Mouse (Mus musculus) kidney, adult 2 months (tissue): ENCODE measurements at regions not wholly inside any gene's neighbourhood (a gene's known extent, or its start where the extent isn't known, plus 50 kb on each side); places are given as distances from the start of the nearest gene placed in this dataset.

Experiments
- DNase-seq: peaks from one replicate; pipeline ENCODE4 v3.0.0; 2021
- H3K27ac ChIP-seq: fragments of 200-500 bp; 2 replicates; pipeline ENCODE4 v1.5.1; 2012; ENCODE audit warnings: low read depth, low read length, control low read depth, inconsistent platforms; ENCODE audit not compliant: insufficient read depth
- H3K27me3 ChIP-seq: fragments of 200-500 bp; replicated peaks from 2 replicates; pipeline ENCODE4 v1.6.1; 2012; ENCODE audit warnings: mild to moderate bottlenecking, moderate library complexity, low read length, inconsistent platforms; ENCODE audit not compliant: control insufficient read depth, insufficient read depth
- H3K36me3 ChIP-seq: fragments of 200-500 bp; 2 replicates; pipeline ENCODE4 v1.6.1; 2012; ENCODE audit warnings: mild to moderate bottlenecking, moderate library complexity, low read length, inconsistent platforms; ENCODE audit not compliant: control insufficient read depth, insufficient read depth
- H3K4me1 ChIP-seq: fragments of 200-500 bp; 2 replicates; pipeline ENCODE4 v1.6.1; 2011; ENCODE audit warnings: low read length; ENCODE audit not compliant: control insufficient read depth, insufficient read depth
- H3K4me3 ChIP-seq: fragments of 200-500 bp; 2 replicates; pipeline ENCODE4 v1.5.1; 2011; ENCODE audit warnings: mild to moderate bottlenecking, low read depth, low read length, control low read depth; ENCODE audit not compliant: insufficient read depth
- CTCF ChIP-seq: fragments of 200-500 bp; conservative IDR thresholded peaks from 2 replicates; pipeline ENCODE4 v1.5.1; 2011; ENCODE audit warnings: low read depth, mild to moderate bottlenecking, control low read depth, low read length, moderate library complexity, mixed read lengths; ENCODE audit not compliant: insufficient read depth, insufficient read length
- POLR2A ChIP-seq: fragments of 200-500 bp; IDR thresholded peaks from one replicate; pipeline ENCODE4 v1.6.1; 2011; ENCODE audit warnings: low read depth, low read length, control low read depth
- whole genome bisulfite sequencing: fragments of 180-500 bp; shearing (Covaris S2); methylation state at CpG from one replicate; pipeline ENCODE4 v1.1.7; 2018; 5-methylcytosine and 5-hydroxymethylcytosine counted together

DNA sequence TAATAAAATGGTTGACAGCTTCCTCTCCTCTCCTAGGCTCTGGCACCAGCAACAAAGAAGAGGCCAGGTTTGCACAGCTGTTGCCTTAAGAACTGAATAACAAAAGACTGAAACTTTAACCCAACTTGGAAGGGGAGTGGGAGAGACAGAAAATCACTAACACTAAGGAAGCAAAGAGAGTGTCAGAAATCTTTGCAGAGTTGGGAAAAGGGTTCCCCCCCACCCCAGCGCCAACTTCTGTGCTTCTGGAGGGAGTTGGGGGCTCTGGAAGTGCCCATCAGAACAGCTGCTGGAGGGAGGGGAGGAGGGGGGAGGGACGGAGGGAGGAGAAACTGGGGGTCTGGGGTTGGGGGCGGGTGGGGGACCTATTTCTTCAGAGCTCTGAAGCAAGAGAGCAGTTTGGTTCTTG is 86.8 kb upstream of the Plekha5 start:
- Histone ChIP-seq H3K4me3 (no peak overlapping the region), H3K27ac (no peak overlapping the region), H3K36me3 (no peaks in the 10 kb centered on the region), H3K4me1 (no peaks in the 10 kb centered on the region), H3K27me3 (no peaks in the 10 kb centered on the region)
- TF ChIP-seq POLR2A = no peak
- no peak for TF ChIP-seq CTCF
- 35% methylated on average over 3 of the region's 3 CpGs for WGBS
- DNase-seq = no peak

- H3K4me1 ChIP-seq = no peaks in the 10 kb centered on the region
- 20% methylated on average over 13 of the region's 13 CpGs for WGBS
Observed at GRCm38 (mm10) chr6:140336414-140336941, 87.4 kb upstream of the Plekha5 start.

DNA sequence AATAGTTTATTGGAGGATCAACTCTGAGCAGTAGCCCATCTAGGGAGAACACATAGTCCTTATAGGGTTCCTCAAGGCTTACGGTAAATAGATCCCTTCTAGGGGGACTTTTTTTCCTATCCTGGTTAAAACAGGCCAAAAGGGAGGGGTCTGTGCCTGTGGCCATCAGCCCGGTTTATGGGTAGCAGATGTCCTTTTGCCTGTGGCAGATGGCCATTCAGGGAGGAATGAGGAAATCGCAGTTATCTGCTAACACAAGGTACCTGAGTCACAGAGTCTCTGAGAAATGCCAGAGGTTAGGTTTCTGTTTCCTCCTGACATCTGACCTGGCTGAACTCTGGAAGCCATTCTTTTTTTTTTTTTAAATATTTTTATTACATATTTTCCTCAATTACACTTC is 90.5 kb upstream of the Plekha5 start:
- no peak overlapping the region for H3K4me3 ChIP-seq
- no peak overlapping the region for H3K27ac ChIP-seq
- H3K36me3 ChIP-seq = no peaks in the 10 kb centered on the region
- 70% methylated on average over 3 of the region's 3 CpGs for WGBS
- no peak for TF ChIP-seq POLR2A
- TF ChIP-seq CTCF = no peak
- no peaks in the 10 kb centered on the region for H3K27me3 ChIP-seq
- no peaks in the 10 kb centered on the region for H3K4me1 ChIP-seq
- no peak for DNase-seq

More at GRCm38 (mm10) chr6:140336414-140336941, 87.4 kb upstream of the Plekha5 start:
- peak; percentile 5 for DNase-seq
- TF ChIP-seq POLR2A (no peak), CTCF (no peak)
- H3K36me3 ChIP-seq = no peaks in the 10 kb centered on the region
- no peak overlapping the region for H3K27ac ChIP-seq
- no peaks in the 10 kb centered on the region for H3K27me3 ChIP-seq
- H3K4me3 ChIP-seq = no peak overlapping the region

DNA sequence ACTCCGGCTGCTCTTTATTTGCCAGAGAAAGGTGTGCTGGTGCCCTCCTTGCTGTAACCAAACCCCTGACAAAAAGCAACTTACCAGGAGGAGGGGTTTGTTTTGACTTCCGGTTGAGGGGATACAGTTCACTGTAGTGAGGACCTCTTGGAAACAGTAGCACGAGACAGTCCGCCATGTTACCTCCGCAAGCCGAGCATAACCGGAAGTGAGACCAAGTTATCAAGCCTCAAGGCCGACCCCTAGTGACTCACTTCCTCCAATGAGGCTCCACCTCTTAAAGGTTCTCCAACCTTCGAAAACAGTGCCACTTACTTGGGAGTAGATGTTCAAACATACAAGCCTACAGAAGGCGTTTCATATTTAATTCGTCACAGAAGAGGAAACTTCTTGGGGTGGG is 115.2 kb upstream of the Plekha5 start:
- no peak for DNase-seq
- 91% methylated on average over 11 of the region's 11 CpGs for WGBS
- no peak for TF ChIP-seq CTCF
- no peak for TF ChIP-seq POLR2A

DNA sequence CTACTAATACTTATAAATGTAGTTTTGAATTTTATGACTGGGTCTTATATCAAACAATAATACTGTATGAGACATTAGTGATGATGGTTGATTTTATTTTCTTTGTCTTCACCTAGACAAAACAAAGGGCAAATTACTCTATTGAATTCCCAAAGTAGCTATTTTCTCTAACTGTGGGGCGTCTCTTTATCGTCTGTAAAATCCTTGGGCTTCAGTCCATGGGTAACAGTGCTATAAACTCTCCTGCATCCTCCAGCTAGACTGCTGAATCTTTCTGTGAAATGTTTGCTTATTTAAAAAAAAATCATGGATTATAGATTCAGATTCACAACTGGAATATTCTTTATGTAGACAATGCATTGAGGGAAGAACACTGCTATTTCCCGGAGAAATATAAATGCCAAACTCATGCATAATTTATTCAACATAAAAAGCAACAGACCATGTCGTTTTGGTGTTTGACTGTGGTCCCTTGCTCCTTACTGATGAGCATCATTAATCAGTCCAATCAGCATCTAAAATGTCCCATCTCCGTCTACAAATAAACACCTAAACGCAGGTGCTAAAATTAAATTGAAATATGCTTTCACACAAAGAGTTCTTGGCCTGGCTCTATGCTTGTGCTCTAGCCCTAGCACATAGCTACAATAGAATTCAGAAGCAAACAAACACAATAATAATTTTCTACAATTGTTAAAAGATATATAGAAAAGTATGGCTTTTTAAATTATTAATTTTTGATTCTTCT is 116.9 kb upstream of the Plekha5 start:
- peaks cover 4% of the 10 kb centered on the region for H3K4me1 ChIP-seq
- no peak overlapping the region for H3K4me3 ChIP-seq
- WGBS = 48% methylated on average over 6 of the region's 6 CpGs
- no peak overlapping the region for H3K27ac ChIP-seq
- no peaks in the 10 kb centered on the region for H3K27me3 ChIP-seq
- no peaks in the 10 kb centered on the region for H3K36me3 ChIP-seq
- no peak for DNase-seq
- TF ChIP-seq POLR2A (no peak), CTCF (no peak)

More for the DNA sequence above, 115.2 kb upstream of the Plekha5 start:
- Histone ChIP-seq H3K36me3 (no peaks in the 10 kb centered on the region), H3K27ac (no peak overlapping the region), H3K4me3 (no peak overlapping the region), H3K4me1 (peaks cover 4% of the 10 kb centered on the region), H3K27me3 (no peaks in the 10 kb centered on the region)

- peaks cover 4% of the 10 kb centered on the region for H3K4me1 ChIP-seq
- DNase-seq = no peak
- H3K4me3 ChIP-seq = no peak overlapping the region
- TF ChIP-seq POLR2A (no peak), CTCF (no peak)
- H3K27me3 ChIP-seq = no peaks in the 10 kb centered on the region
- H3K27ac ChIP-seq = no peak overlapping the region
- 55% methylated on average over 5 of the region's 5 CpGs for WGBS
- H3K36me3 ChIP-seq = no peaks in the 10 kb centered on the region
Observed at GRCm38 (mm10) chr6:140304105-140304504, 119.7 kb upstream of the Plekha5 start.

DNA sequence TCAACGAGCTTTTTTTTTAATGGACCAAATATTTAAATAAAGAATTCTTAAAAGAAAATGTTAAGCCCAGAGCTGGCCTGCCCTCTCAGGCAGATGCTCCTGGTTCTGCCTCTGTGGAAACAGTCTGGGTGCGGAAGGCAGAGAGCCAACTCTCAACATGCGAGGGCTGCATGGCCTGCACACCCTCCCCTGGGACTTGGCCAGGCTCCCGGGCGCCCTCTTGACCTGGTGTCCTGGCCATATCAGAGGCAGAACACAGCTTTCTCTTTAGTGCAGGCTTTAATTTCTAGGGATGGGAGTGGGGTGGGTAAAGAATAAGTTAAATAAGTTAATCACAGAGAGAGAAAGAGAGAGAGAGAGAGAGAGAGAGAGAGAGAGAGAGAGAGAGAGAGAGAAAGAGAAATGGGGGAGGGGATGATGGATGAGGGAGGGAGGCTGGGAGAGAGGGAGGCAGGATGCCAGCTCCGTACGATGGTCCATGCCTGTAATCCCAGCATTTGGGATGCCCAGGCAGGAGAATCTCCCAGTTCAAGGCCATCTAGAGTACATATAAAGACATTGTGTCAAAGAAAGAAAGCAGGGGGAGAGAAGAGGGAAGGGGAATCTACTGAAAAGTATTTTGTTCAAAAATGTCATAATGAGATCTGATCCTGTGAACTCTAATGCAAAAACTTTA is 123.2 kb upstream of the Plekha5 start:
- Histone ChIP-seq H3K27me3 (no peaks in the 10 kb centered on the region), H3K27ac (no peak overlapping the region), H3K36me3 (no peaks in the 10 kb centered on the region), H3K4me1 (peaks cover 4% of the 10 kb centered on the region), H3K4me3 (no peak overlapping the region)
- WGBS = 21% methylated on average over 7 of the region's 7 CpGs
- no peak for TF ChIP-seq CTCF
- TF ChIP-seq POLR2A = no peak
- DNase-seq = peak; percentile 95
